Mouse (Mus musculus): ENCODE measurements around the gene Lpar5.
A peak's percentile ranks its signal among the peaks of the same experiment; 100 is the strongest.
"Not testable (repeated sequence)": the region's sequence is repeated elsewhere in the genome, so short reads cannot be mapped to it uniquely, and the experiment has no call there.

The Lpar5 gene

DNA sequence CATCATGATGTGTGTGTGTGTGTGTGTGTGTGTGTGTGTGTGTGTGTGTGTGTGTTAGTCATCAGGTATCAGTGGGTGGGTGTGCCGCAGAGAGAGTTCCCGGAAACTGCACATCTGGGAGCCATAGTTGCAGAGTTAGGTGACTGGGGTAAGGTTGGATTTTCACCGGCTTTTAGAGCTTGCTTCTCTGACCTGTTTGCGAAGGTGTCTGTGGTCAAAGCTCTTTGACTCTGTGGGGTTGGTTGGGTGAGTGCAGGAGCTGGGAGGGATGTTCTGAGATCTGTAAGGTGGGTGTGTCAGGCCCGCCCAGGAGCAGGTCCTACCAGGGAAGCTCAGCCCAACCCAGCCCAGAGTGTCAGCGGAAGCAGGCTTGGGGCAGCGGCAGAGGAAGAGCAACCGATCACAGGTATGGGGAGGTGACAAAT, at the start of gene Lpar5:
Lpar5 (plus strand) TSS at position 350 of the 425 bp plus-strand sequence.
- DNase-seq (ENCODE audit: low spot score in 2 of 2) = no peak

DNA sequence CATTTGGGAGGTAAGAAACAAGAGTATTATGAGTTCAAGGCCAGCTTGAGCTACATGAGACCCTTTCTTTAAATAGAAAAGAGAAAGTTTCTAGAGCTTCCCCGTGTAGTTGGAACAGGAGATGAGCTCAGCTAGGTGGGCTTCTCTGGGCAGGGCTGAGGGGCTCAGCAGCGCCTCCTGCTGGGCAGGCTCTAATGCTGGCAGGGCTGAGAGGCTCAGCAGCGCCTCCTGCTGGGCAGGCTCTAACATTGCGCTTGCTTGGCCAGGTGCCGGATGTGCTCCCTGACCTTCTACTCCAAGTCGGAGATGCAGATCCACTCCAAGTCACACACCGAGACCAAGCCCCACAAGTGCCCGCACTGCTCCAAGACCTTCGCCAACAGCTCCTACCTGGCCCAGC, 37.2 kb upstream of the Lpar5 start:
- not testable (repeated sequence) for DNase-seq (ENCODE audit: low spot score in 2 of 2)

DNA sequence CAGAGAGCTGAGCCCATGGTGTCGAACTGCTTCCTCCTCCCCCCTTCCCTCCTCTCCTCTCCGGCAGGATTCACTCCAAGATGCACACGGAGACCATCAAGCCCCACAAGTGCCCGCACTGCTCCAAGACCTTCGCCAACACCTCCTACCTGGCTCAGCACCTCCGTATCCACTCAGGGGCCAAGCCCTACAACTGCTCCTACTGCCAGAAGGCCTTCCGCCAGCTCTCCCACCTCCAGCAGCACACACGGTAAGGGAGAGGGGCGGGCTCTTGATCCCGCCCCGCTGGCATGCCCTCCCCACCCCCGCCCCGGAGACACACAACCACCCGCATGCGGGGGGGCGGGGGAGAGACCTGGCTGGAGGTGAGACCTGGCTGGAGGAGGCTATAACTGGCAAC, 36.1 kb upstream of the Lpar5 start:
- DNase-seq (ENCODE audit: low spot score in 2 of 2) = no peak

DNA sequence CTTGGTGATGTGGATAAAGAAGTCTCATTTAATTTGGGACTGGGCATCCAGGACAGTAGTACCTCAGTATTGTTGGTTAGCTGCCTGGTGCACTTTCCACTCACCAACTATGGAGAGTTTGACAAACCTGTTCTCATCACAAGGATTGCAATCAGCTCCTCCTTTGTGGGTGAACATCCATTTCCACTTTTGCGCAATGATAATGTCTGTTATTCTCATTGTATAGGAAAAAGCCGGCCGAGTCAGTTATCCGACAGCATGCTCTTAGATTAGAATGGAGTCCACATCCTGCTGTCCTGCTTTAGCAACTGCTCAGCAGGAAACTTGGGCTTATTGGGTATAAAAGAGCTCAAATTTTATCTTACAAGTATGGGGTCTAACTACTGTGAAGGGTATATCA, 29.1 kb upstream of the Lpar5 start:
- no peak for DNase-seq (ENCODE audit: low spot score in 2 of 2)

DNA sequence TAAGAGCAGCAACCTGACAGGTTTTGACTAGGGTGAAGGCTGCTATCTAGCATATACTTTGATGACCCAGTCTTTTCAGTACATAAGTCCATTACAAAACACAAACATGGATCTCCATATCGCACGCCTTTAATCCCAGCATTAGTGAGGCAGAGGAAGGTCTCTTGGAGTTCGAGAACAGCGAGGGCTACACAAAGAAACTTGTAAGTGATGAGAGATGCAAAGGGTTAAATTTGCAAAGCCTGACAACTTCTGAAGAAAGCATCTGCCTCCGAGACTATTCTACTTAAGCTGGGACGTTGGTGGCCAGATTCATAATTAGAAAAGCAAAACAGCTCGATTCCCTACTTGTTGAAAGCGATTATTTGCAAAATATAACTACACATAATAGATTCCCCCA, 28.6 kb upstream of the Lpar5 start:
- no peak for DNase-seq (ENCODE audit: low spot score in 2 of 2)

DNA sequence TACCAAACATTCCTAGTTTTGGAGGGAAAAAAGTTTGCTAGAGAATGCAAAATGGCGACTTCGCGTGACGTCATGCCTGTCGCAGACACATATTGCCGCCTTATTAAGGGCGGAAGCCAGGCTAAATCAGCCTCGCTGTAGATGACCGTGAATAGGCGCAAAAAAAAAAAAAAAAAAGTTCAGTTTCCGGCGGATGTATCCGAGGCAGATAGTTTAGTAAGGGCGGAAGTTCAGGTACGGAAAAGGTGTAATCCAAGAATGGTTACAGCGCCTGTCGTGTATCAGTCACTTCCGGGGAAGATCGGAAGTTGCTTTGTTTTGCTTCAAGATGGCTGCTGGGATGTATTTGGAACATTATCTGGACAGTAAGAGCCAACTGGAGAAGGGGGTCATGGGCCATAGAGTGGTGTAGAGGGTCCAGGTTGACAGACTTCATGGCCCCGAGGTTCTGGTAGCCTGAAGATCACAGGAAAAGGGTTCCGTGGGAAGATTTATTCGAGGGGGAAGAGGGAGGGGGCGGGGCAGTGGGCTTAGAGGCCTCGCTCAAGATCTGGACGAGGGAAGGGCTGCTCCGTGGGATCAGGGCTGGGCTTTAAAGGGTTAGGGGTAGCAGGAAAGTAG, 28.1 kb upstream of the Lpar5 start, which contains the start of gene Ing4:
Ing4 (plus strand) TSS at position 228 of the 621 bp plus-strand sequence.
- peak; percentile 67 to 87 for DNase-seq (ENCODE audit: low spot score in 2 of 2)

DNA sequence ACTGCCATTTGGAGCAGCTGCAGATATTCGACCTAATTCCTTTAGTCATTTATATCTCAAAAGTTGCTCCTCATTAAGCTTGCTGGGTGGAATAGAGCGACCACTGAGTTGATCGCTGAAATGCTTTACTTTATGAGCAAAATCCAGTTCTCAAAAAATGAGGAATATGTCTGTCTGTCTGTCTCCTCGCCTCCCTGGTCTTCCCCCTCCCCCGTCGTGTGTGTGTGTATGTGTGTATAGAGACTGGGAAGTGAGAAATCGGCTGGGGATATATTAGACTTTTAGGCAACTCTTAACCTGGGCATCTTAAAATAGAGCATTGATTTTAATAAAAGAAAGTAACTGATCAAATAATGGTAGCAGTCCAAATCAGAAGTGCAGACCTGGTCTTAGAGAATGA, 27.5 kb upstream of the Lpar5 start:
- DNase-seq (ENCODE audit: low spot score in 2 of 2) = no peak

DNA sequence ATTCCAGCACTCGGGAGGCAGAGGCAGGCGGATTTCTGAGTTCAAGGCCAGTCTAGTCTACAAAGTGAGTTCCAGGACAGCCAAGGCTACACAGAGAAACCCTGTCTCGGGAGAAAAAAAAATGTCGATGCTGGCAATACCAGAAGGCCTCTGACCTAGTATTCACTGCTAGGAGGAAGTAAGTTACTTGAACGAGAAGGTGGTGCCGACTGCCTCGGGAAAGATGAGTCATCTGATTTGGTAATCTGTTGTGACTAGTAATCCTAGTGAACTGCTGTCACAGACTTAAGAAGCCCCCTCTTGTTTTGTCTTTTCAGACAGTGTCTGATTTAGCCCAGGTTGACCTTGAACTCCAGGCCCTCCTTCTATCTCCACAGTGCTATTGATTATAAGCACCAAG, 26.7 kb upstream of the Lpar5 start:
- peak in 1 of 2 experiments; percentile 22 for DNase-seq (ENCODE audit: low spot score in 2 of 2)

DNA sequence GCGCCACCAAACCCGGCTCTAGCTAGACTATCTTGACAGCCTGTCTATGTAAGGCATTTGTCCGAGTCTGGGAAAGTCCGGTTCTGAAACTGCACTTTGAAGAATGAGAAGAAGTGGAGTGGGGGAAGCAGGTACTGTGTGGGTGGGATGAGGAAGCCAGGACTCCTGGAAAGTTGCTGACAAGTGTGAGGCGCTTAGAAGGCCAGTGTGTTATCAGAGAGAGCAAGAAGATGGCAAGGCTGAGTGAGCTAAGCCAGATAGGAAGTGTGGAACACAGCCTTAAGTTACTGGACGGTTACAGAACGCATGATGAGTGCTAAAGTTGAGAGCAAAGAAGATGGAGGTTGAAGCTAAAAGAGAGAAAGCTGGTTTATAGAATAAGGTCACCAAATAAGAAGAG, 25.6 kb upstream of the Lpar5 start:
- no peak for DNase-seq (ENCODE audit: low spot score in 2 of 2)

DNA sequence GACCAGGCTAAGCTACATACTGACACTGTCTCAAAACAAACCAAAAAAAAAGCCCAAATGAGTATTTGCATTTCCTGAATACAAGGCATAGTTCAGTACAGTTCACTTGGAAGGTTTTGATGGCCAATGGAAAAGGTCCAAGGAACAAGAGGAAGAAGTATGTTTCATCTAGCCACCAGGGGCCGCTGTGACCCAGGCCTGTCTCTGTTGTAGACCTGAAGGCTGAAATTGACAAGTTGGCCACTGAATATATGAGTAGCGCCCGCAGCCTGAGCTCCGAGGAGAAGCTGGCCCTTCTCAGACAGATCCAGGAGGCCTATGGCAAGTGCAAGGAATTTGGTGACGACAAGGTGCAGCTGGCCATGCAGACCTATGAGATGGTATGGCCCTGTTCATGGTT, 21.0 kb upstream of the Lpar5 start:
- DNase-seq (ENCODE audit: low spot score in 2 of 2) = peak in 1 of 2 experiments; percentile 59

DNA sequence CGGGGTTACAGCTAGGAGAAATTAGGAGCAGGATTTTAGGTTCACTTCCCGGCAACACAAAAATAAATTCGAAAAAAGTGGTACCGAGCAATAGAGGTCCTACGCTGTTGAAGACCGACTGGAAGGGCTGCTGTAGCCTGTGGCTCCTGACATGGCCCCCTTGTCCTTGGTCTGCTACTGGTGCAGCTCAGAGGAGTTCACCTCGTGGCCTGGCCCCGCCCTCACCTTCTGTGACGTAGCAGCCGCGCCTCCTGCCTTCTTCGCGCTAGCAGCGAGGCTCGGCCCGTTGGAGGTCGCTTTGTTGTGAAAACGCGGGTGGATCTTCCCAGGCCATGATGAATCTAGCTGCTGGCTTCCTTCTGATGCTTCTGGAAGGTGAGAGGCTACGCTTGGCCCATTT, 18.0 kb upstream of the Lpar5 start, which contains the start of gene Acrbp:
Acrbp (plus strand) TSS at position 12 of the 400 bp plus-strand sequence.
- no peak for DNase-seq (ENCODE audit: low spot score in 2 of 2)

DNA sequence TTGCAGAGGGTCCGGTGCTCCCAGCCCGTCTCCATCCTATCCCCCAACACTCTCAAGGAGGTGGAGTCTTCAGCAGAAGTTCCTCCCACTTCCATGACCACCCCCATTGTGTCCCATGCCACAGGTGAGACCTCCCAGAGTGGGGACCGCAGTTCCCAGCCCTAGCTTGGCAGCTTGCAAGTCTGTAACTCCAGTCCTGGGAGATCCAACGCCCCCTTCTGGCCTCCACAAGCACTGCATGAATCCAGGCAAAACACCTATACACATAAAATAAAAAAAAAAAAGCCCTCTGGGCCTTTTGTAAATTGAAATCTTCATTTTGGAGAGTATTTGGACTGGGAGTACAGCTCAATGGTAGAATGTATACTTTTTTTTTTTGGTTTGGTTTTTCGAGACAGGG, 16.5 kb upstream of the Lpar5 start:
- no peak for DNase-seq (ENCODE audit: low spot score in 2 of 2)

DNA sequence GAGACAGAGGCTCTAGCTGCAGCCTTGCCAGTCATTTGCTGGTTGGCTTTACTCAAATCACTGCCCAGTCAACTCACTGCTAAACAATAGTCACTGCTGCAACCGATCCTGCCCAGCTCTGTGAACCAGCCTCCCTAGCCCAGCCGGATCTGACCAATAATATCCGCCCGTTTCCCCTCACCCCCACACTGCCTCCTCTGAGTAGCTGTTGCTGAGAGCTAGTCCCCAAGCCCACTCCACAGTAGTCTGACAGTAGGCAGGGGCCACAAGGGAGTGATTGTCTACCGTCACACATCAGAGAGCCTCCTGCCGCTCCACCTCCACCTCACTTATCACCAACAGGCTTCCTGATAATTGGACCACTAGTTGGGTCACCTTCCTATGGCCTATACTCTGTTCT, 6.2 kb upstream of the Lpar5 start:
- DNase-seq (ENCODE audit: low spot score in 2 of 2) = no peak

DNA sequence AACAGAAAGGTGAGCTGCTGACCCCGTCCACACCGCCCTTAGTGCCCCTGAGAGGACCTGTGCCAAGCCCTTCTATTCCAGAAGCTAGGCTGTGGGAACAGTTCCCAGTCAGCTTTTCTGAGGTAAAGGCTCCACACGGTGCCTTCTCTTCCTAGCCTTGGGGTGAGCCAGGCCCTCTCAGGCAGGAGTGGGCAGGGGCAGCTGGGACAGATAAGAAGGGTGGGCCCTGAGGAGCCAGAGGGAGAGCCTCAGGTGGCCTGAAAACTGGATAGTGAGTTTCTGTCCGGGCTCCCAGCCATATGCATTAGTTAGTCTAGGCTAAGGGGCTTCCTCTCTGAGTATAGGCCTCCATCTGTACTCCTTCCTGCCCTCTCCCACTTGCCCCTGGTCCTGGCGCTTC, 5.2 kb upstream of the Lpar5 start:
- no peak for DNase-seq (ENCODE audit: low spot score in 2 of 2)

DNA sequence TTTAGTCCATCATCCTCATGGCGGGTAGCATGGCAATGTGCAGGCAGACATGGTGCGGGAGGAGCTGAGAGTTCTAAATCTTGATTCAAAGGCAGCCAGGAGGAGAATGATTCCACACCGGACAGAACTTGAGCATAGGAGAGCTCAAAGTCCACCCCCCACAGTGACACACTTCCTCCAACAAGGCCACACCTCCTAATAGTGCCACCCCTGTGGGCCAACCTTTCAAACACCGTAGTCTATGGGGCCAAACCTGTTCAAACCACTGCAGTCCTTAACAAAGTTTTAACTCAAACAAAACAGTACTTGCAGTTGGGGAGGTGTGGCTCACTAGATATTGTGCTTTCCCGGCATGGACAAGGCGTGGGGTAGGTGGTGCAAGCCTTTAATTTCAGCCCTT, 3.8 kb upstream of the Lpar5 start:
- DNase-seq (ENCODE audit: low spot score in 2 of 2) = no peak

DNA sequence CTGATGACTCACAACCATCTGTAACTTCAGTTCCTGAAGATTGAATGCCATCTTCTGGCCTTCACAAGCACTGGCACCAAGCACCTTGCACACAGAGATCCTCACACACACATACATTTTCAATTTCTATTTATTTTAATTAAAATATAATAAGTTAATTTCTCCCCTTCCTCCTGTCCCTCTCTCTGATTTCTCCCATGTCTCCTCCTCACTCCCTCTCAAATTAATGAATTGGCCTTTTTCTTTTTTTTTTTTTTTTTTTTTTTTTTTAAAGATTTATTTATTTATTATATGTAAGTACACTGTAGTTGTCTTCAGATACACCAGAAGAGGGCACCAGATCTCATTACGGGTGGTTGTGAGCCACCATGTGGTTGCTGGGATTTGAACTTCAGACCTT, 2.5 kb upstream of the Lpar5 start:
- DNase-seq (ENCODE audit: low spot score in 2 of 2) = not testable (repeated sequence)

DNA sequence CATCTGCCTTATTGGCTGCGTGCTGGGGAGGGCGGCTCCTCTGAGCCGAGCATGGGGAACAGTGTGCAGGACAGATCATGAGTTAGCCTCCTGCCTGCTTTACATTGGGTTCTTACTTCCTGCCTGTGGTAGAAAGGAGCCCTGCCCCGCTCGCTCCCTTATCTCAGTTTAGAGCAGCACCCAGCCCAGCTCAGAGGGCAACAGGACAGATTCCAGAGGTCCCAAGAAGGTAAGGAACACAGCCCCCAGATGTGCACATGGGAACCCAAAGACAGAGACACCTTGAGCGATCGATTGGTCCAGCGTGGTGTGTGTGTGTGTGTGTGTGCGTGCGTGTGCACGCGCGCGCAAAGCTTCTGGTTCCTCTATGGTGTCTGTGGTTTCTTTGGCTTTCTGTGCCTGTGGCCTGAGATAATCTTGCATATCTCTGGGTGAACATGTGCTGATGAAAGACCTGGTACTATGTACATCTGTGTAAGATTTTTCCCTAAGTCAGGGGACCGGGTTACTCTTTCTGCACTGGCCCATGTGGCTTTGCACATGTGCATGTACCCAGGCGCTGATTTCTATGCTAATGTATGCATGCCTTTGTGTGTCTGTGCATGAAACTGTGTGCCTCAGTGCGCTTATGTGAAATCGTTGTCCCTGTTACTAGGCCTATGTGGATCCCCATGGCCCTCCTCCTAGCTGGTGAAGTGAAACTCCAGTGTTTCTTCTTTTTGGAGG, 3.6 kb downstream of the Lpar5 start:
- no peak for DNase-seq (ENCODE audit: low spot score in 2 of 2)

DNA sequence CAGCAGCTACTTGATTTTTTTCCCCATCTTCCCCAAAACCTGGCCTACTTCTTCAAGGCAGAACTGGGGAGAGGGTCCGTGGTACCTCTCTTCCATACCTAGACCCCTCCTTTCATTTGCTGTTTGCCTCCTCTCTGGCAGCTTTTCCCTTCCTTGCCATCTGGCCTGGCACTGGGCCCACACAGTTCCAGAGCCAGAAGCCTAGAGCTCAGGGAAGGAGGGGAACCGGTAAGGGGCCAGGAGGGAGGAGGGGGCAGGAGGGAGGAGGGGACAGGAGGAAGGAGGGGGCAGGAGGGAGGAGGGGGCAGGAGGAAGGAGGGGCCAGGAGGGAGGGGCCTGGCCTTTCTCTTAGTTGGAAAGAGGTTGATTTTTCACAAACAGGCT, 4.2 kb downstream of the Lpar5 start:
- no peak for DNase-seq (ENCODE audit: low spot score in 2 of 2)

DNA sequence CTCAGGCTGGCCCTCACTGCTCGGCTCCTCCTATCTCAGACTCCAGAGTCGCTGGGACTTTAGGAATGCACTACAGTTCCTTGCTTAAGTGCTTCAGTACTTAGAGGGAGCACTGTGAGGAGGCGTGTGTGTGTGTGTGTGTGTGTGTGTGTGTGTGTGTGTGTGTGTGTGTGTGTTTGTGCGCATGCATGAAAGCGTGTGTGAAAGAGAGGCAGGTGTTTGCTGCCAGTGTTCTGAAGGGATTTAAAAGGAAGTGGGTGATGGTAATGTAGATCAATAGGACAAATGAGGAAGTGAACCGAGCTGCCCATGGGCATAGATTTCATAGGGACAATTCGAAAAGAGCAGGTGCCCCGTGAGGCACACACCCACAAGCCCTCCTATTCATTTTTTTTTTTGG, 6.1 kb downstream of the Lpar5 start:
- DNase-seq (ENCODE audit: low spot score in 2 of 2) = no peak

DNA sequence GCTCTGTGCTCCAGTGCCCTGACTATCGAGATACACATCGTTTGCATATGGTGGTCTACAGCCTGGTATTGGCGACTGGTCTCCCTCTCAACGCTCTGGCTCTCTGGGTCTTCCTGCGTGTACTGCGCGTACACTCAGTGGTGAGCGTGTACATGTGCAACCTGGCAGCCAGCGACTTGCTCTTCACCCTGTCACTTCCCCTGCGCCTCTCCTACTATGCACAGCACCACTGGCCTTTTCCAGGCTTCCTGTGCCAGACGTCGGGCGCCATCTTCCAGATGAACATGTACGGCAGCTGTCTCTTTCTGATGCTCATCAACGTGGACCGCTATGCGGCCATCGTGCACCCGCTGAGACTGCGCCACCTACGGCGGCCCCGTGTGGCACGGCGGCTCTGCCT, 13.7 kb downstream of the Lpar5 start:
- no peak for DNase-seq (ENCODE audit: low spot score in 2 of 2)

DNA sequence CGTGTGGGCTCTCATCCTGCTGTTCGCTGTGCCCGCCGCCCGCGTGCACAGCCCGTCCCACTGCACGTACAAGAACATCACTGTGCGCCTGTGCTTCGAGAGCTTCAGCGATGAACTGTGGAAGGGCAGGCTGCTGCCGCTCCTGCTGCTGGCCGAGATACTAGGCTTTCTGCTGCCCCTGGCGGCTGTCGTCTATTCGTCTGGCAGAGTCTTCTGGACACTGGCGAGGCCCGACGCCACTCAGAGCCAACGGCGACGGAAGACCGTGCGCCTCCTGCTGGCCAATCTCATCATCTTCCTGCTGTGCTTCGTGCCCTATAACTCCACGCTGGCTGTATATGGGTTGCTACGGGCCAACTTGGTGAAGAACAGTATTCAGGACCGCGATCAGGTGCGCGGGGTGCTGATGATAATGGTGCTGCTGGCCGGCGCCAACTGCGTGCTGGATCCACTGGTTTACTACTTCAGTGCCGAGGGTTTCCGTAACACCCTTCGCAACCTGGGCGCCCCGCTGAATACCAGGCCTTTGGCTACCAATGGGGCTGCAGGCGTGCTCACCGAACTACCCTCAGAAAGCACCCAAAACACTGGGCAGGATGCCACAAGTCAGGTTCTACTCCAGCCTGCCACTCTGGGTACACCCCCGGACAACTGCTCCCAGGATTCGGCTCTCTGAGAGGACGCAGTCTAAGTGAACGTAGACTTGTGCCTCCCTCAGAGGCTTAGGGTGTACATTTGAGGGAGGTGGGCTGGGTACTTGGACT, 14.3 kb downstream of the Lpar5 start:
- DNase-seq (ENCODE audit: low spot score in 2 of 2) = peak; percentile 72 to 81

DNA sequence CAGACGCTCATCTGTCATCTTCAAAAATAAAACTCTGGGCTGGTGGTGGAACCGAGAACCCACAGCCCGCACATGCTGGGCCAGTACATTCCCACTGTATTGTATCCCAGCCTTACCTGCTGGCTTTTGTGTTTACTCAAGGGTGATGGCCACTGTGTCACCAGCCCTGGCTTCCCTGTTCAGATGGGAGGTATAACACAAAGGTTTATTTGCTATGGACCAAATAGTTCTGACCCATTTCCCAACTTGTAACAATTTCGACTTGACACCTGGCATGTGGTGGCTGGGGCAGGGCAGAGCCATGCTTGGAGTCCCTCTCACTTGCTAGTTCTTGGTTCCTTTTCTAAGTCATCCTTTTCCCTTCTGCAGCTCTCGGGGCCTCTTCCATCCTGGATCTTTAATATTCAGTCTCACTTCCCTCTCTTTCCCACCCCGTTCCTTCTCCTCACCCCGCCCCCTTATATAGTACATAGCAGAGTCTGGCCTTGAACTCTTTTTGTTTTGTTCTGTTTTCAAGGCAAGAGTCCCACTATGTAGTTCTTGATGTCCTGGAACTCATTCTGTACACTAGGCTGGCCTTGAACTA, 15.2 kb downstream of the Lpar5 start:
- DNase-seq (ENCODE audit: low spot score in 2 of 2) = no peak
